Mouse (Mus musculus) embryonic facial prominence, embryonic 15.5 days (tissue): ENCODE results near the gene Kdm5a. TPM values are rescaled to one million over a fixed set of nuclear protein-coding genes. Genes with fewer than 3 reads are reported as not detected.
A peak's percentile ranks its signal among the peaks of the same experiment; 100 is the strongest.

ENCODE experiments used
- ATAC-seq: fragments of 200-750 bp; cut with Nextera tagmentation; 2 replicates; pipeline ENCODE4 v1.8.0; 2017; ENCODE audit warnings: low read depth, moderate TSS enrichment; ENCODE audit not compliant: insufficient number of reproducible peaks, low FRiP score, low TSS enrichment
- H3K27ac ChIP-seq: fragments of 300-500 bp; sonication (generic); replicated peaks from 2 replicates; pipeline ENCODE4 v1.5.1; 2015; ENCODE audit warnings: mild to moderate bottlenecking, inconsistent platforms
- H3K27me3 ChIP-seq: fragments of 300-500 bp; sonication (generic); 2 replicates; pipeline ENCODE4 v1.6.1; 2015; ENCODE audit warnings: inconsistent platforms
- H3K36me3 ChIP-seq: fragments of 300-500 bp; sonication (generic); 2 replicates; pipeline ENCODE4 v1.6.1; 2015; ENCODE audit warnings: mild to moderate bottlenecking, inconsistent platforms
- H3K4me1 ChIP-seq: fragments of 300-500 bp; sonication (generic); 2 replicates; pipeline ENCODE4 v1.6.1; 2015; ENCODE audit warnings: inconsistent platforms
- H3K4me2 ChIP-seq: fragments of 300-500 bp; sonication (generic); replicated peaks from 2 replicates; pipeline ENCODE4 v1.6.1; 2015; ENCODE audit warnings: mild to moderate bottlenecking, inconsistent platforms
- H3K4me3 ChIP-seq: fragments of 300-500 bp; sonication (generic); replicated peaks from 2 replicates; pipeline ENCODE4 v1.5.1; 2015; ENCODE audit warnings: mild to moderate bottlenecking, inconsistent platforms
- H3K9ac ChIP-seq: fragments of 300-500 bp; sonication (generic); 2 replicates; pipeline ENCODE4 v1.6.1; 2015; ENCODE audit warnings: inconsistent platforms
- H3K9me3 ChIP-seq: fragments of 300-500 bp; sonication (generic); replicated peaks from 2 replicates; pipeline ENCODE4 v1.6.1; 2016; ENCODE audit warnings: inconsistent platforms
- WGBS: fragments of 180-500 bp; shearing (Covaris S2); methylation state at CpG from one replicate; pipeline ENCODE4 v1.1.7; 2015; 5-methylcytosine and 5-hydroxymethylcytosine counted together
- polyA plus RNA-seq: library from polyadenylated mRNA; unstranded; fragments of >200 nt; fragmentation: Nextera tagmentation; extraction: Ambion mirVana; gene quantifications from 2 replicates; pipeline ENCODE4 v1.2.1, GENCODE M21; 2015

Kdm5a gene
- polyA plus RNA-seq, 1 experiment from 2014 or later, result 50.0 TPM

GRCm38 (mm10) chr6:120362124-120362523, 1.8 kb upstream of the Kdm5a start:
- ATAC-seq, result no peak
- H3K9me3 ChIP-seq, result no peaks in the 10 kb centered on the region
- no peak overlapping the region for H3K4me3 ChIP-seq
- H3K27ac ChIP-seq, result no peak overlapping the region
- H3K4me2 ChIP-seq, result no peak overlapping the region
- no peak overlapping the region for H3K9ac ChIP-seq
- H3K27me3 ChIP-seq, result no peaks in the 10 kb centered on the region
- peaks cover under 1% of the 10 kb centered on the region for H3K36me3 ChIP-seq
- whole genome bisulfite sequencing, result 95% methylated on average over 2 of the region's 2 CpGs
- H3K4me1 ChIP-seq, result peaks cover 15% of the 10 kb centered on the region

GRCm38 (mm10) chr6:120362774-120363687, 893 bp upstream of the Kdm5a start:
- Histone ChIP-seq H3K4me2 (peak overlapping the region; percentile 71), H3K9ac (peak overlapping the region; percentile 49), H3K36me3 (peaks cover 8% of the 10 kb centered on the region), H3K4me1 (peaks cover 13% of the 10 kb centered on the region), H3K9me3 (no peaks in the 10 kb centered on the region), H3K27ac (peak overlapping the region; percentile 98), H3K27me3 (no peaks in the 10 kb centered on the region), H3K4me3 (peak overlapping the region; percentile 95)
- 24% methylated on average over 15 of the region's 15 CpGs for WGBS
- ATAC-seq, result peak; percentile 6; the same call in 1 of the 2 replicates

GRCm38 (mm10) chr6:120364523-120364905, 590 bp downstream of the Kdm5a start:
- Histone ChIP-seq H3K4me3 (peak overlapping the region; percentile 95), H3K4me2 (peak overlapping the region; percentile 71), H3K4me1 (peaks cover 12% of the 10 kb centered on the region), H3K9ac (peak overlapping the region; percentile 96), H3K27me3 (no peaks in the 10 kb centered on the region), H3K9me3 (no peaks in the 10 kb centered on the region), H3K36me3 (peaks cover 22% of the 10 kb centered on the region), H3K27ac (peak overlapping the region; percentile 98)
- ATAC-seq, result no peak
- under 1% methylated on average over 31 of the region's 31 CpGs for WGBS

GRCm38 (mm10) chr6:120365051-120365450, 1.1 kb downstream of the Kdm5a start:
- H3K4me3 ChIP-seq, result peak overlapping the region; percentile 95
- peaks cover 28% of the 10 kb centered on the region for H3K36me3 ChIP-seq
- H3K9me3 ChIP-seq, result no peaks in the 10 kb centered on the region
- no peak for ATAC-seq
- H3K27me3 ChIP-seq, result no peaks in the 10 kb centered on the region
- H3K4me2 ChIP-seq, result peak overlapping the region; percentile 71
- H3K4me1 ChIP-seq, result peaks cover 12% of the 10 kb centered on the region
- H3K9ac ChIP-seq, result peak overlapping the region; percentile 96
- 0 out of 2 replicates have a peak overlapping the region, but pooled peaks have one; percentile 98 for H3K27ac ChIP-seq
- 3% methylated on average over 15 of the region's 15 CpGs for WGBS

GRCm38 (mm10) chr6:120376736-120377135, 12.8 kb downstream of the Kdm5a start:
- H3K4me3 ChIP-seq, result no peak overlapping the region
- no peak overlapping the region for H3K9ac ChIP-seq
- H3K9me3 ChIP-seq, result no peaks in the 10 kb centered on the region
- no peaks in the 10 kb centered on the region for H3K27me3 ChIP-seq
- no peaks in the 10 kb centered on the region for H3K4me1 ChIP-seq
- peaks cover 76% of the 10 kb centered on the region for H3K36me3 ChIP-seq
- no peak for ATAC-seq
- H3K4me2 ChIP-seq, result no peak overlapping the region
- 89% methylated on average over 2 of the region's 2 CpGs for WGBS
- no peak overlapping the region for H3K27ac ChIP-seq

- 96% methylated on average over 3 of the region's 3 CpGs for WGBS
- H3K27ac ChIP-seq, result no peak overlapping the region
- H3K9ac ChIP-seq, result no peak overlapping the region
- no peaks in the 10 kb centered on the region for H3K9me3 ChIP-seq
- H3K4me2 ChIP-seq, result no peak overlapping the region
- peaks cover 47% of the 10 kb centered on the region for H3K36me3 ChIP-seq
- H3K27me3 ChIP-seq, result no peaks in the 10 kb centered on the region
- H3K4me3 ChIP-seq, result no peak overlapping the region
- no peaks in the 10 kb centered on the region for H3K4me1 ChIP-seq
- no peak for ATAC-seq
These were observed 26.1 kb downstream of the Kdm5a start for GRCm38 (mm10) chr6:120390054-120390453.

GRCm38 (mm10) chr6:120392811-120393210, 28.9 kb downstream of the Kdm5a start:
- no peak overlapping the region for H3K9ac ChIP-seq
- H3K4me2 ChIP-seq, result no peak overlapping the region
- no peak for ATAC-seq
- WGBS, result 89% methylated on average over 2 of the region's 2 CpGs
- H3K27me3 ChIP-seq, result no peaks in the 10 kb centered on the region
- no peaks in the 10 kb centered on the region for H3K9me3 ChIP-seq
- H3K27ac ChIP-seq, result no peak overlapping the region
- no peaks in the 10 kb centered on the region for H3K4me1 ChIP-seq
- no peak overlapping the region for H3K4me3 ChIP-seq
- H3K36me3 ChIP-seq, result peaks cover 57% of the 10 kb centered on the region

GRCm38 (mm10) chr6:120395622-120396345, 31.9 kb downstream of the Kdm5a start:
- no peak for ATAC-seq
- 94% methylated on average over 5 of the region's 5 CpGs for WGBS

GRCm38 (mm10) chr6:120403936-120404335, 40.0 kb downstream of the Kdm5a start:
- WGBS, result 89% methylated on average over 1 of the region's 1 CpGs

More at GRCm38 (mm10) chr6:120395622-120396345, 31.9 kb downstream of the Kdm5a start:
- Histone ChIP-seq H3K9ac (no peak overlapping the region), H3K4me1 (no peaks in the 10 kb centered on the region), H3K4me2 (no peak overlapping the region), H3K27ac (no peak overlapping the region), H3K36me3 (peaks cover 60% of the 10 kb centered on the region), H3K9me3 (no peaks in the 10 kb centered on the region), H3K4me3 (no peak overlapping the region), H3K27me3 (no peaks in the 10 kb centered on the region)

GRCm38 (mm10) chr6:120438161-120438560, 74.2 kb downstream of the Kdm5a start:
- 90% methylated on average over 3 of the region's 3 CpGs for WGBS
- Histone ChIP-seq H3K4me2 (no peak overlapping the region), H3K9me3 (no peaks in the 10 kb centered on the region), H3K9ac (no peak overlapping the region), H3K27me3 (no peaks in the 10 kb centered on the region), H3K27ac (no peak overlapping the region), H3K4me1 (no peaks in the 10 kb centered on the region), H3K36me3 (peaks cover 49% of the 10 kb centered on the region), H3K4me3 (no peak overlapping the region)
- ATAC-seq, result no peak

More at GRCm38 (mm10) chr6:120403936-120404335, 40.0 kb downstream of the Kdm5a start:
- Histone ChIP-seq H3K4me1 (no peaks in the 10 kb centered on the region), H3K9ac (no peak overlapping the region), H3K27ac (no peak overlapping the region), H3K36me3 (peaks cover 60% of the 10 kb centered on the region), H3K9me3 (no peaks in the 10 kb centered on the region), H3K27me3 (no peaks in the 10 kb centered on the region), H3K4me2 (no peak overlapping the region), H3K4me3 (no peak overlapping the region)
- no peak for ATAC-seq

GRCm38 (mm10) chr6:120442171-120442749, 78.3 kb downstream of the Kdm5a start:
- H3K9me3 ChIP-seq, result no peaks in the 10 kb centered on the region
- H3K27me3 ChIP-seq, result no peaks in the 10 kb centered on the region
- H3K9ac ChIP-seq, result no peak overlapping the region
- no peak overlapping the region for H3K27ac ChIP-seq
- 88% methylated on average over 4 of the region's 4 CpGs for WGBS
- no peak for ATAC-seq
- no peak overlapping the region for H3K4me2 ChIP-seq
- H3K36me3 ChIP-seq, result peaks cover 35% of the 10 kb centered on the region
- H3K4me3 ChIP-seq, result no peak overlapping the region
- no peaks in the 10 kb centered on the region for H3K4me1 ChIP-seq
